Mouse (Mus musculus) retina, adult 2 months (tissue): ENCODE measurements around the gene Tmem144.
"Not testable (repeated sequence)": the region's sequence is repeated elsewhere in the genome, so short reads cannot be mapped to it uniquely, and the experiment has no call there.

Experiments
- DNase-seq: peaks from one replicate; pipeline ENCODE4 v3.0.0-alpha.2; 2012; ENCODE audit warnings: low read depth, low spot score

Gene Tmem144

GRCm38 (mm10) chr3:79810563-79810962 lies 42.0 kb downstream of the Tmem144 start:
- DNase-seq = no peak

GRCm38 (mm10) chr3:79809180-79809567 lies 43.4 kb downstream of the Tmem144 start:
- DNase-seq = peak; percentile 52

GRCm38 (mm10) chr3:79808530-79809179 lies 43.9 kb downstream of the Tmem144 start:
- DNase-seq = no peak

- DNase-seq = not testable (repeated sequence)
Measured at GRCm38 (mm10) chr3:79800761-79801160, 51.8 kb downstream of the Tmem144 start.

- DNase-seq = no peak
Measured at GRCm38 (mm10) chr3:79792307-79792706, 60.3 kb downstream of the Tmem144 start.

GRCm38 (mm10) chr3:79790324-79790723 lies 62.2 kb downstream of the Tmem144 start:
- no peak for DNase-seq

- no peak for DNase-seq
Measured at GRCm38 (mm10) chr3:79789554-79789953, 63.0 kb downstream of the Tmem144 start.

GRCm38 (mm10) chr3:79788959-79789358 lies 63.6 kb downstream of the Tmem144 start:
- DNase-seq = no peak

- no peak for DNase-seq
Measured at GRCm38 (mm10) chr3:79784362-79784736, 68.2 kb downstream of the Tmem144 start.

- DNase-seq = no peak
Measured at GRCm38 (mm10) chr3:79783630-79784361, 68.8 kb downstream of the Tmem144 start.

GRCm38 (mm10) chr3:79772701-79773100 lies 79.9 kb downstream of the Tmem144 start:
- DNase-seq = no peak
